Mouse (Mus musculus) heart, embryonic 15.5 days (tissue): ENCODE results near the gene Tpst2. TPM values are rescaled to one million over a fixed set of nuclear protein-coding genes. Genes with fewer than 3 reads are reported as not detected.

ENCODE experiments used
- ATAC-seq: fragments of 200-750 bp; cut with Nextera tagmentation; replicated peaks from 2 replicates; pipeline ENCODE4 v1.8.0; 2017; ENCODE audit warnings: low read depth, moderate TSS enrichment; ENCODE audit not compliant: insufficient number of reproducible peaks, insufficient read depth, low FRiP score
- H3K27ac ChIP-seq: fragments of 300-500 bp; sonication (generic); 2 replicates; pipeline ENCODE4 v1.5.1; 2015; ENCODE audit warnings: mild to moderate bottlenecking, inconsistent platforms
- H3K27me3 ChIP-seq: fragments of 300-500 bp; sonication (generic); 2 replicates; pipeline ENCODE4 v1.6.1; 2015; ENCODE audit warnings: inconsistent platforms
- H3K36me3 ChIP-seq: fragments of 300-500 bp; sonication (generic); 2 replicates; pipeline ENCODE4 v1.6.1; 2015; ENCODE audit warnings: mild to moderate bottlenecking, inconsistent platforms
- H3K4me1 ChIP-seq: fragments of 300-500 bp; sonication (generic); replicated peaks from 2 replicates; pipeline ENCODE4 v1.6.1; 2015; ENCODE audit warnings: inconsistent platforms
- H3K4me2 ChIP-seq: fragments of 300-500 bp; sonication (generic); 2 replicates; pipeline ENCODE4 v1.6.1; 2015; ENCODE audit warnings: inconsistent platforms, mild to moderate bottlenecking, moderate library complexity
- H3K4me3 ChIP-seq: fragments of 300-500 bp; sonication (generic); 2 replicates; pipeline ENCODE4 v1.5.1; 2015; ENCODE audit warnings: mild to moderate bottlenecking, inconsistent platforms
- H3K9ac ChIP-seq: fragments of 300-500 bp; sonication (generic); 2 replicates; pipeline ENCODE4 v1.6.1; 2015; ENCODE audit warnings: mild to moderate bottlenecking, inconsistent platforms
- H3K9me3 ChIP-seq: fragments of 300-500 bp; sonication (generic); replicated peaks from 2 replicates; pipeline ENCODE4 v1.6.1; 2016; ENCODE audit warnings: inconsistent platforms
- WGBS: fragments of 180-500 bp; shearing (Covaris S2); methylation state at CpG from one replicate; pipeline ENCODE4 v1.1.7; 2015; ENCODE audit warnings: mixed read lengths; 5-methylcytosine and 5-hydroxymethylcytosine counted together
- polyA plus RNA-seq: library from polyadenylated mRNA; unstranded; fragments of >200 nt; fragmentation: Nextera tagmentation; extraction: Ambion mirVana; gene quantifications from 2 replicates; pipeline ENCODE4 v1.2.1, GENCODE M21; 2015

The Tpst2 gene
- polyA plus RNA-seq, 1 experiment from 2014 or later = 38.5 TPM

DNA sequence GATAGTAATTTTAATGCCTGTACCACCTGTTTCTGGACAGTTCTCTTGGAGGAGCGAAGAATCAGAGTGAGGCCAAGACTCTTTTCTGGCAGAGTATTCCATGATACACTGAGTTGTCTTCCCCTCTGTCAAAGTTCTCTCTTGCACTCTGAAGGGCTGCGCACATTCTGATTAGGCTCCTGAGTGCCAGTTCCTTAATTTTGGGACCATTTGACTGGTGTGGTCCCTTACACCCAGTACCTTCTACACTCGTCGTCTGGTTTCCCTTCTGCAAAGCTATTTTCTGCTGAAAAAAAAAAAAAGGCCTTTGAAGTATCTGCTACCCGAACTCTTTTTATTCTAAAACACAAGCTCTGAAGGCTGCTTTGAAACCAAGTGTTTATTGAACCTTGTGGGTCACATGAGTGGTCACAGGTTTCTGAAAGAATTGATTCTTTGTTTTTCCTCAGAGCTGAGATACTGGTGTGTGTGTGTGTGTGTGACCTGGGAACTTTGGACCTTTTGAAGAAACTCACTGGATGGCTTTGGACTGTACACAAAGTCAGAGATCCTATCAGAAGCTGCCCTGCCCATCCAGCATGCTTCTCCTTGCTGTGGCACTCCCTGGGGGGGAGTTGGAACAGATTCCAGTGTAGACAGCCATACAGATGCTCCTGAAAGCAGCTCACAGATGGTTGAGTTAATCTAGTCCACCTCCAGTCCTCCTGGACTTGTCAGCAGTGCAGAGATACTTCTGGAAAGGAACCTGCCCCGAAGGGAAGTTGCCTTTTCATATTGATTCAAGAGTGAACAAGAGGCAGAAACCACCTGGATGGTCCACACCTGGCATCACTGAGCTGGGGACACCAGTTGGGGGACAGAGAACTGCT, 67.8 kb downstream of the Tpst2 start:
- H3K36me3 ChIP-seq = peaks cover 2% of the 10 kb centered on the region; the same call in 1 of the 2 replicates

GRCm38 (mm10) chr5:112346211-112346965, 69.9 kb downstream of the Tpst2 start:
- H3K4me2 ChIP-seq = no peak overlapping the region
- no peak overlapping the region for H3K27ac ChIP-seq
- ATAC-seq = no peak
- H3K36me3 ChIP-seq = peaks cover 9% of the 10 kb centered on the region; the same call in 1 of the 2 replicates
- peaks cover 18% of the 10 kb centered on the region for H3K4me1 ChIP-seq
- WGBS = 78% methylated on average over 16 of the region's 16 CpGs
- no peaks in the 10 kb centered on the region for H3K27me3 ChIP-seq
- no peak overlapping the region for H3K4me3 ChIP-seq
- H3K9ac ChIP-seq = no peak overlapping the region
- no peaks in the 10 kb centered on the region for H3K9me3 ChIP-seq

More for the DNA sequence above, 67.8 kb downstream of the Tpst2 start:
- no peak for ATAC-seq
- H3K4me1 ChIP-seq = peaks cover 18% of the 10 kb centered on the region
- no peak overlapping the region for H3K27ac ChIP-seq
- H3K27me3 ChIP-seq = no peaks in the 10 kb centered on the region
- no peak overlapping the region for H3K4me3 ChIP-seq
- no peak overlapping the region for H3K9ac ChIP-seq
- no peaks in the 10 kb centered on the region for H3K9me3 ChIP-seq
- WGBS = 81% methylated on average over 6 of the region's 6 CpGs
- H3K4me2 ChIP-seq = peak overlapping the region; percentile 80; the same call in 1 of the 2 replicates

- Histone ChIP-seq H3K4me3 (no peak overlapping the region), H3K36me3 (peaks cover 14% of the 10 kb centered on the region; the same call in 1 of the 2 replicates), H3K4me1 (no peaks in the 10 kb centered on the region), H3K27me3 (no peaks in the 10 kb centered on the region), H3K27ac (no peak overlapping the region), H3K4me2 (no peak overlapping the region), H3K9ac (no peak overlapping the region), H3K9me3 (no peaks in the 10 kb centered on the region)
- no peak for ATAC-seq
- 87% methylated on average over 8 of the region's 8 CpGs for WGBS
These were observed 72.7 kb downstream of the Tpst2 start for GRCm38 (mm10) chr5:112349169-112349568.

DNA sequence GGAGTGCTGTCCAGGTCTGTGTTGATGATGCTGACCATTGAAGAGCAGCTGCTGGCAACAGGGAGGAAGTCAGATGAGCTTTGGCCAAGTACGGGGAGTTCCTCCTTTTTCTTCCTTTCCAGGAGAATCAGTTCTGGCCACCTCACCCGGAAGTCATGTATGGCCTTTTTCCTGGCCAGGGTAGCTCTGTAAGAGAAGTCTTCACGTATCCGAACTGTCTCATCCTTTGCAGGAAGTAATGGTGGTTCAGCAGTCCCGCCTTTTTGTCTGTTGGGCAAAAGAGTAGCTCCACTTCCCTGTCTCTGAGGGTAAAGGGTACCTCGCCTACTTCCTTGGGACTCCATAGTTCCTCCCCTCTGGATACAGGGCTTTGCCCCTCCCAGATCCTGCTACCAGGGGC, 79.0 kb downstream of the Tpst2 start:
- Histone ChIP-seq H3K4me2 (no peak overlapping the region), H3K4me1 (no peaks in the 10 kb centered on the region; the same call in 1 of the 2 replicates), H3K27me3 (no peaks in the 10 kb centered on the region), H3K9me3 (no peaks in the 10 kb centered on the region), H3K4me3 (no peak overlapping the region), H3K36me3 (peaks cover 9% of the 10 kb centered on the region; the same call in 1 of the 2 replicates), H3K27ac (no peak overlapping the region), H3K9ac (no peak overlapping the region)
- WGBS = 79% methylated on average over 6 of the region's 6 CpGs
- no peak for ATAC-seq

GRCm38 (mm10) chr5:112355910-112356309, 79.4 kb downstream of the Tpst2 start, which contains the start of gene Gm6583:
Gene Gm6583, minus strand, starts transcription at chr5:112356033.
- H3K4me2 ChIP-seq = no peak within 1 kb of the TSS
- no peak within 1 kb of the TSS for H3K4me3 ChIP-seq
- no peak within 1 kb of the TSS for H3K27ac ChIP-seq
- no peaks in the 10 kb centered on the region for H3K9me3 ChIP-seq
- H3K36me3 ChIP-seq = peaks cover 9% of the 10 kb centered on the region; the same call in 1 of the 2 replicates
- no peak for ATAC-seq
- H3K4me1 ChIP-seq = no peaks in the 10 kb centered on the region; the same call in 1 of the 2 replicates
- WGBS = 64% methylated on average over 13 of the region's 13 CpGs
- H3K27me3 ChIP-seq = no peaks in the 10 kb centered on the region
- H3K9ac ChIP-seq = no peak within 1 kb of the TSS

DNA sequence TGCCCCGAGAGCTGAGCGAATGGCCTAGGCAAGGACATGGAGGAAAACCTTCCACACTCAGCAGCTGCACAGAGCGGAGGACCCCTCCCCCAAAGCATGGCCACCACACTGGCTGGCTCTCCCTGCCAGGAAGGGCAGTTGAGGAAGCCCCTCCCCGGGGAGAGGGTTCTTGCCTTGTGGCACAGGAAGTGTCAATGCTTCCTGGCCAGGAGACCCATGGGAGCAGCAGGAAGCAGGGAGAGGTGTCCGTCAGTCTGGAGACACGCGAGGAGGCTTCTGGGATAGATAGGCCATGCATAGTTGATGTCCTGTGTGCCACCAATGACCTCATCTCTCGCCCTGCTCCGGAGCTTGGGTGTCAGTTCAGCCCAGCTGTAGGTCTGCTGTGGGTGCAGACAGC, 79.8 kb downstream of the Tpst2 start:
- WGBS = 80% methylated on average over 9 of the region's 9 CpGs
- H3K4me1 ChIP-seq = no peaks in the 10 kb centered on the region; the same call in 1 of the 2 replicates
- H3K4me2 ChIP-seq = no peak overlapping the region
- H3K36me3 ChIP-seq = peaks cover 9% of the 10 kb centered on the region; the same call in 1 of the 2 replicates
- no peak overlapping the region for H3K9ac ChIP-seq
- no peak overlapping the region for H3K27ac ChIP-seq
- no peak overlapping the region for H3K4me3 ChIP-seq
- H3K27me3 ChIP-seq = no peaks in the 10 kb centered on the region
- ATAC-seq = no peak
- no peaks in the 10 kb centered on the region for H3K9me3 ChIP-seq

- H3K4me3 ChIP-seq = no peak overlapping the region
- no peak overlapping the region for H3K27ac ChIP-seq
- no peak overlapping the region for H3K4me2 ChIP-seq
- no peak overlapping the region for H3K9ac ChIP-seq
- H3K9me3 ChIP-seq = no peaks in the 10 kb centered on the region
- no peak for ATAC-seq
- H3K27me3 ChIP-seq = no peaks in the 10 kb centered on the region
- no peaks in the 10 kb centered on the region; the same call in 1 of the 2 replicates for H3K4me1 ChIP-seq
- peaks cover 24% of the 10 kb centered on the region for H3K36me3 ChIP-seq
- WGBS = 49% methylated on average over 4 of the region's 4 CpGs
These were observed 83.0 kb downstream of the Tpst2 start for GRCm38 (mm10) chr5:112359520-112359919.

DNA sequence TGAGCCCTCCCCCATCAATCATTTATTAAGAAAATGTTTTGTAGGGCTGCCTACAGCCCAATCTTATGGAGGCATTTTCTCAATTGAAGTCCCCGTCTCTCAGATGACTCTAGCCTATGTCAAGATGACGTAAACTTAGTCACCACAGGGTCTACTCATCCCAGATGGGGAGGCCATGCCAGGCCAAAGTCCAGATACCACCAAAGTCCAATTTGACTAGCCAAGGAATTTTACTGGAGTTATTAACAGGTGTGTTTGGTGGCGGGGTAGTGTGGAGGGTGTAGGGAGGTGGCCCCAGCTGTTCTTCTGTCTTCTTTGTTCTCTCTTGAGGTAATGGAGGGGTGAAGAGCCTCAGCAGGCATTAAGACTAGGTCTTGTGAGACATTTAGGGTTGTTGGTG, 83.6 kb downstream of the Tpst2 start:
- no peak overlapping the region for H3K27ac ChIP-seq
- WGBS = 85% methylated on average over 3 of the region's 3 CpGs
- no peak overlapping the region for H3K4me3 ChIP-seq
- H3K27me3 ChIP-seq = no peaks in the 10 kb centered on the region
- H3K36me3 ChIP-seq = peaks cover 20% of the 10 kb centered on the region
- H3K9me3 ChIP-seq = no peaks in the 10 kb centered on the region
- H3K4me2 ChIP-seq = no peak overlapping the region
- no peak overlapping the region for H3K9ac ChIP-seq
- ATAC-seq = no peak
- H3K4me1 ChIP-seq = no peaks in the 10 kb centered on the region; the same call in 1 of the 2 replicates

DNA sequence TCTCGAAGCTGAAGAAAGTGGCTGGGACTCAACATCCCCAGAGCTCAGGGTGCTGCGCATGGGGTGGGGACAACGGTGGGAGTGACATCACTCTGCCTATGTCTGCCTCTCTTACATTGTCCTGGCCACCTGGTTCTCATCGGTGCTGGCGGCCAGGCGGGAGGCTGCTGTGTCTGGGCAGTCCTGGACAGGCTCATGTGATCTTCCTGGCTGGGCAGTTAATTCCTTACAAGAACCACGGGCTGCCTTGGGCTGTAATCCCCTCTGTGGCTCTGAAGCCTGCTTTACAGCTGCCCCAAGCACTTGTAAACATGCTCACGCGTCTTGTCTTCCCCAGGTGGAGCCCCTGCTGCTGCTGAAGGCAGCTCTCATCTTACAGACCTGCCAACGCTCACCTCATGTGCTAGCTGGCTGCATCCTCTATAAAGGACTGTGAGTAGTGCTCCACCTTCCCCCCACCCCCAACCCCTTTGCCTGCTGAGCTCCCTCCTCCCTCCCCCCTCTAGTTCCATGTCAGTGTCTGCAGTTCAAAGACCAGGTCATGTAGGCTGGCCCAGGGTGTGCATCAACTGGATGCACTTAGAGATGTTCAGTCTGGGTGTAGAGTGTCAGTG, 87.8 kb downstream of the Tpst2 start:
- Histone ChIP-seq H3K27me3 (no peaks in the 10 kb centered on the region), H3K27ac (no peak overlapping the region), H3K4me2 (no peak overlapping the region), H3K9me3 (no peaks in the 10 kb centered on the region), H3K4me1 (no peaks in the 10 kb centered on the region), H3K36me3 (peaks cover 26% of the 10 kb centered on the region), H3K9ac (no peak overlapping the region), H3K4me3 (no peak overlapping the region)
- no peak for ATAC-seq
- WGBS = 74% methylated on average over 10 of the region's 10 CpGs
